Mouse (Mus musculus) bone marrow macrophage, adult 2 months (primary cell): ENCODE measurements around the gene Vezf1. TPM values are rescaled to one million over a fixed set of nuclear protein-coding genes. Genes with fewer than 3 reads are reported as not detected.

ENCODE experiments used
- H3K27ac ChIP-seq: 2 replicates; pipeline ENCODE4 v1.5.1; 2012; ENCODE audit warnings: low read depth, low read length; ENCODE audit not compliant: insufficient read depth
- H3K4me1 ChIP-seq: 2 replicates; pipeline ENCODE4 v1.6.1; 2012; ENCODE audit warnings: low read length; ENCODE audit not compliant: control insufficient read depth, insufficient read depth
- H3K4me3 ChIP-seq: 2 replicates; pipeline ENCODE4 v1.5.1; 2012; ENCODE audit warnings: mild to moderate bottlenecking, low read length, moderate library complexity; ENCODE audit not compliant: insufficient read depth
- CTCF ChIP-seq: IDR thresholded peaks from 2 replicates; pipeline ENCODE4 v1.5.1; 2012; ENCODE audit warnings: low read depth, mild to moderate bottlenecking, low read length, moderate library complexity
- POLR2A ChIP-seq: IDR thresholded peaks from 2 replicates; pipeline ENCODE4 v1.6.1; 2012; ENCODE audit warnings: mild to moderate bottlenecking, low read depth, low read length, borderline replicate concordance
- polyA plus RNA-seq: library from polyadenylated mRNA; stranded (reverse); fragments of >200 nt; gene quantifications from 2 replicates; pipeline ENCODE4 v1.2.4, GENCODE M21; 2012; ENCODE audit not compliant: missing spikeins, insufficient read depth, insufficient read length

The Vezf1 gene
- polyA plus RNA-seq, 1 experiment, result 29.7 TPM

DNA sequence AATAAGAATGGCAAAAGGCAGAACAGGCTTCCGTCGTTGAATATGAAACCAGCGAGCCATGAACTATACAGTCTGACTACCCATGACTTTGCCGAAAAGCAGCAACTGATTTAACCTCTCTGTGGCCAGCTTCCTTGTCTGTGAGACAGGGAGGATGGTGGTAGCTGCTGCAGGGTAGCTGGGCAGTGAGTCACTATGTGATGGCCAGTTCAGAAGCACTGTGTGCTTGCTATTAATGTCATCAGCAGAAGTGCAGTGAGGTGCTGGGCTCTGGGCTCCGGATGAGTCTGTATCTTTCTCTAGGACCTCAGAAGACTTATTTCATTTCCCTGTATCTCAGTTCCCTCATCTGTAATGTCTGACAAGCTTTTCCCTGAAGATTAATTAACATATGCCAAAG is 22.2 kb downstream of the Vezf1 start:
- no peak for TF ChIP-seq CTCF
- TF ChIP-seq POLR2A, result no peak
- H3K4me3 ChIP-seq, result no peak overlapping the region

DNA sequence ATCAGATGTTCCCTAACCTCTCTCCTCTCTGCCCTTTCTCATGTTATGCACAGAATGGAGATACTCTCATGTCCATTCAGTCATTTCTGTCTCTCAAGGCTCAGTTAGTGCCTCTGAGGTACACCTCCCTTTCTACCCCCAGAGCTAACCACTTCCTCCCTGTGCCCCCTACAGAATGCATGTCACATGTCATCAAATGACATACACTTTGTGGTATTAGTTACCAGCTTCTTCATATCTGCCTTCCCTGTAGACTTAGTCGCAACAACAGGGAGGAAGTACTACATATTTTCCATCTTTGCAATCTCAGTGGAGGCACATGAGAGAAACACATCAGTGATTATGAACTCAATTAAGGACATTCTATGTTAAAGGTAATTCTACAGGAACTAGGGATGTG is 23.9 kb downstream of the Vezf1 start:
- peaks cover 28% of the 10 kb centered on the region for H3K4me1 ChIP-seq
- TF ChIP-seq POLR2A (no peak), CTCF (no peak)
- H3K4me3 ChIP-seq, result no peak overlapping the region
- no peak overlapping the region for H3K27ac ChIP-seq

More for the DNA sequence above, 22.2 kb downstream of the Vezf1 start:
- Histone ChIP-seq H3K27ac (no peak overlapping the region), H3K4me1 (peaks cover 30% of the 10 kb centered on the region)

DNA sequence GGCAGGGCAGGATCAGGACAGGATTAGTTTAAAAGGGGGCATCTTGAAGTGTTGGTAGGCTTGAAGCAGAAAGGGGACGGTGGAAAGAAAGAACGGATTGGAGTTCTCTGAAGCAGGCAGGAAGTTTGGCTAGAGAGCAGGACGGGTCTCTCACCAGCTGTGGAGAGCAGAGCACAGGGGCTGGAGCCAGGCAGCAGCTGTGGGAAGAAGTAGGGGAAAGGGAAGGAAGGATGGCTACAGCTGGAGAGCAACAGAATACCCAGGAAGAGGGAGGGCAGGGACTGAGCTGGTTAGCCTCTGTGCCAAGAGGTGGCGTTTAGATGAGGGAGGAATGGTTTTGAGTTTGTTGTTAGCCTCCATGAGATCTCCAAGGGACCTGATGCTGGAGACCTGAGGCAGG is 29.1 kb downstream of the Vezf1 start:
- Histone ChIP-seq H3K4me3 (no peak overlapping the region), H3K27ac (no peak overlapping the region), H3K4me1 (peaks cover 13% of the 10 kb centered on the region)
- TF ChIP-seq POLR2A, result no peak
- no peak for TF ChIP-seq CTCF

DNA sequence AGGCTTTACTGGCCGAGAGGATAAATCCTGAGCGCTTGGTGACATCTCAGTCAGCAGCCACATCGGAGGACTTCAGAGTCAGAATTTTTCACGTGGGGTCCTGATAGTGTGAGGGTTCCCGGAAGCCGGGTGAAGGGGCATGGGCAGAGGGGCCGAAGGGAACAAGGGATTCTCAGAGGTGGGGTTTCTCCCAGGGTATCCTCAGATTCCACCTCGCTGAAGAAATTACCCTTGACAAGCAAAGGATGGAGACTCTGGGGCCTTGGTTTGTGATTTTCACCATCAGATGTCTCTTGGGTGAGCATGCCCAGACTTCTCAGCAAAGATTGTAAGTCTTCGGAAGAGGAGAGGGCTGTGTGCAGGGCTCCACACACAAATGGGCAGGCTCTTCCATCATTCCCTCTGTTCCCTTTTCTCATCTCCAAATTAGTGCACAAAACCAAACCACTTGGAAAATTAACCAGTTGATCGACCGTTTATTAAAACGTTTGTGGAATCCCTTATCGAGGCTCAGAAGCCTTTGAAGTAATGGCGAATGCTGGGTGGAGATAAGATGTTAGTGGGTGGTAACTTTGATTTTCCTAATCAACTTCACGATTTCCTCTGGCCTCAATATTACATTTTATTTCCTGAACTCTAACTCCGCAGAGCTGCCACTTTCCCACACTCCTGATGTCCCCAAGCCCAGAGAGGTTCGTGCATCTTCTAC is 30.1 kb downstream of the Vezf1 start, which contains the start of gene Cuedc1:
Gene Cuedc1 (plus strand): TSS at position 38 of the 709 bp plus-strand sequence.
- TF ChIP-seq CTCF, result no peak
- TF ChIP-seq POLR2A, result no peak
- Histone ChIP-seq H3K4me3 (peak within 1 kb of the TSS; percentile 78), H3K4me1 (peaks cover 9% of the 10 kb centered on the region), H3K27ac (no peak within 1 kb of the TSS)

DNA sequence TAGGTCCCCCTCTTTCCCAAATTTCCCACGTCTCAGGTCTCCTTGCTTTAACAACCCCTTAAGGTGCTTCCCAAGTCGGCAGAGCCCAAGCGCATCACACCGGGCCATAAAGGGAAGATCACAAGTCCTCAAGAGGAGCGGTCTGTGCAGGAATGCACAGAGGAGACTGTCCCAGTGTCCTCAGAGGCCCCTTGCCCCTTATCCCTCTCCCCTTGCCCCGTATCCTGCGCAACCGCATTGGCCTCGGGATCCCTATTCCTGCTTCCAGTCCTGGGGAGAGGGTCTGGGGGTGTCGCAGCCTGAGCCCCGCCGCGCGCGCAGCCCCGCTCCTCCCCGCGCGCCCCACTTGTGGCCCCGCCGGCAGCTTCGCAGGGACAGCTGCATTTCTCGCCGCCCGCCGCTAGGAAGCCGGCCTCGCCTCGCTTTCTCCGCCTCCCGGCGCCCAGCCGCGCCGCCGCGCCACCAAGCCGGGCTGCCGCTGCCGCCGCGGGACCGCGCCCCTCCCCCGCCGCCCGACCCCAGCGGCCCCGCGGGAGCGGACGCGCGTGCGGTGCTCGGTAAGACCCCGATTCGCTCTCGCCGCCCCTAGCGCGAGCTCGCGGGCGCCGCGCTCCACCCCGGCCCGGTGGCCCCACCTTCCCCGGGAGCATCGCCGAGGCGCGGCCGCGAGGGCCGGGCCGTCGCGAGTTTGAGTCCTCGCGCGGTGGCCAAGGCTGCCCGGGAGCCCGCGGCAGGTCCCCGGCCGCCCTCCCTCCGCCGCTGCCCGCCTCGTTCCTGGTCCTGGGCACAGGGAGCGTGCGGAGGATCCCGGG is 30.9 kb downstream of the Vezf1 start:
- Histone ChIP-seq H3K4me1 (peaks cover 9% of the 10 kb centered on the region), H3K27ac (no peak overlapping the region)

DNA sequence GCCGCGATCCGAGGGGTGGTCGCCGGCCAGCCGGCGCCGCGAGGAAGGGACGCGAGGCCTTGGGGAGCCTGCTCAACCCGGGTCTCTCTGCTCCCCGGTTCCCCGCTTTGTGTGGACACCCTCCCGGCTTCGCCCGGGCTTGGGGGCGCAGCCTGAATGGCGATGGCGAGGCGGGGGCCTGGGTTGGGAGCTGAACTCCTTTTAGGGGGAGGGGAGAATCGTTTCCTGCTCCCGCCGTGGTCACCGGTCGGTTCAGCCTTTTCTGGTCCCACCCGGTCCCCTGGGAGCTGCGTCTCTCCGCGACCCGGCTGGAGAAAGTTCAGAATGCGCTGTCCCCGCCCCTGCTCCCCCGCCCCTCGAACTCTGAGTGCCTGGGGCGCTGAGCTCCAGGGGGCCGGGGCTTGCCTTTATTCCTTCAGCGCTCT is 31.5 kb downstream of the Vezf1 start:
- Histone ChIP-seq H3K4me1 (peaks cover 11% of the 10 kb centered on the region), H3K27ac (no peak overlapping the region), H3K4me3 (peak overlapping the region; percentile 78)
- TF ChIP-seq CTCF, result no peak
- no peak for TF ChIP-seq POLR2A

More for the DNA sequence above, 30.9 kb downstream of the Vezf1 start:
- TF ChIP-seq POLR2A, result no peak
- no peak for TF ChIP-seq CTCF
- H3K4me3 ChIP-seq, result peak overlapping the region; percentile 78

DNA sequence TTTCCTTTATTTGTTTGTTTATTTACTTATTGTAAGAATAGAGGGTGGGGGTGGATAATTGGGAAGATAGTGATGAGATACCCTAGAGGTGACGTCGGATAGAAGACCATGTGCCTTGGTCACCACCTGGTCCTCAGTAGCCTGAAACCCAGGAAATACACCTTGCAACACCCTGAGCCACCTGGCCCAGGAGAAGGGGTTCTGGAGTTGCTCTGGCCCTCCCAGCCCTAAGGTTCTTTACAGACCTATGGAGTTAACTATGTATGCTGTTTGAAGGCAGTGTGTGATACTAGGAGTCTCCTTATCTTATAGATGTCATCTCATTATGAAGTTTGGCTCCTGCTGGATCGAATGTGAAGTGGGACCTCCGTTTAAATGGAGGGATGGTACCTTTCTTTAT is 32.1 kb downstream of the Vezf1 start:
- no peak overlapping the region for H3K27ac ChIP-seq
- peaks cover 13% of the 10 kb centered on the region for H3K4me1 ChIP-seq
- TF ChIP-seq POLR2A (no peak), CTCF (no peak)
- no peak overlapping the region for H3K4me3 ChIP-seq

DNA sequence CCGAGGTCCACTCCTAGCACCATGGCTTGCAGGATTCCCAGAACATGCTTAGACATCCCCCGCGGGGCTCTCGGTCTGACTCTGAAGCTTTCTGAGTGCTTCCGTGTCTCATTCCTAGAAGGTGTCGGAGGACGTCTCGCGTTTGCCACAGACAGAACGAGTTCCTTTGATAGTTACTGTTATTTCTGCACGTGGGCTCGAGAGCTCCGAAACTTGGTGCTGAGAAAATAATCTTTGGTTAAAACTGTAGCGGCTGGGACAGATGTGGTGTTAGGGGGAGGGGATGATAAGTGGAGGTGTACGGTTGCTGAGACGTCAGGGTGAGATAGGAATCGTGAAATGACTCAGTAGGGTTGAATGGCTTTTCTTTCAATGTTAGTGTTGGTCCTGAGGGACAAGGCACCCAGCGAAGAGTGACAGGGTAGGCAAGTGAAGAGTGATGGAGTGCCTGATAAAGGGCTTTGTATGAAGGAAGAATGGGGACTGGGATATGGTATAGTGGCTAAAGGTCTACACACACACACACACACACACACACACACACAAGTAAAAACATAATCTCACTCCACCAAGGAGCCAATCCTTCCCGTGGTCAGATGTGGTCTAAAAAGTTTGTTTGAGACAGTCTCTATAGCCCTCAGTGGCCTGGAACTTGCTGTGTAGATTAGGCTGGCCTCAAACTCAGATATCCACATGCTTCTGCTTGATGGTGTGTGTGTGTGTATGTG is 35.3 kb downstream of the Vezf1 start:
- H3K27ac ChIP-seq, result no peak overlapping the region
- no peak overlapping the region for H3K4me3 ChIP-seq
- no peak for TF ChIP-seq POLR2A
- TF ChIP-seq CTCF, result no peak
- peaks cover 36% of the 10 kb centered on the region for H3K4me1 ChIP-seq

DNA sequence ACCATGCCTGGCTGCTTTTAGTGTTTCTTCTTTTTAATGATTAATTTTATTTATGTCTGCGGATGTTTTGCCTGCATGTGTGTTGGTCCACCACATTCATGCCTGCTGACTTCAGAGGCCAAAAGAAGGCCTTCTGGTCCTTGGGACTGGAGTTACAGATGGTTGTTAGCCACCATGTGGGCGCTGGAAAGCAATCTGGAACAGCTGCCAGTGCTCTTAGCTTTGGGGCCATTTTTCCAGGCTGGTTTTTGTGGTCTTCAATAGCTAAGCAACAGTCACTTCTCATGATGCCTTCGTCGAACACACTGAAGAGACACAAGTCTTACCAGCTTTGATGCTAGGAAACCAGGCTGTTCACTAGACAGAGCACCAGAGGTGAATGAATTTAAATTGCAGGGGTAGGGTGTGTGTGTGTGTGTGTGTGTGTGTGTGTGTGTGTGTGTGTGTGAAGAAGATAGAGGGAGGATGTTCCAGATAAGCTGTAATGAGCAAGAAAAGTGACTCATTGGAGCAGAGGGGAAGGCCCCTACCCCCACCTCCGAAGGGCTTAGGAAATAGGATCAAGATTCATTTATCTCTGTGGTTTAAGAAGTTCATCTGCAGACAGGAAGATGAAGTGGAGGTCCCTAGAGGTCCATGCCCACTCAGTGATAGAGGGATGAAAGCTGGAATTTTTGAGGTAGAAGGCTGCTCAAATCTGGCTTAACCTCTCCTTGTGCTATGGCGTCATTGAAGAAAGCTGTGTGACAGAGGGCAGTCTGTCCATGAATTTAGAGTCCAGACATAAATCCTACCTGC is 37.6 kb downstream of the Vezf1 start:
- Histone ChIP-seq H3K4me1 (peaks cover 36% of the 10 kb centered on the region), H3K27ac (no peak overlapping the region), H3K4me3 (no peak overlapping the region)
- TF ChIP-seq CTCF (no peak), POLR2A (no peak)

DNA sequence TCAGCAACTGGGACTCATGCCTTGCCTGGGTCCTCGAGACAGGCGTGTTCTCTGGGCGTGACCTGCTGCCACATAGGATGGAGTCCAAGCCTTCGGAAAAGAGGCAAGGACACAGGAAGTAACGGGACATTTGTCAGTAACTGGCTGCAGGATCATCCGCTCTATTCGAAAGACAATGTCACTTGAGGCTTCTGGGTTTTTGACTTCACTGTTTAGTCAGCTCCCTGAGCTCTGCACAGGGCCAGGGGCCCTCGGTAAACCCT is 38.1 kb downstream of the Vezf1 start:
- TF ChIP-seq CTCF (no peak), POLR2A (no peak)
- H3K27ac ChIP-seq, result no peak overlapping the region
- no peak overlapping the region for H3K4me3 ChIP-seq
- H3K4me1 ChIP-seq, result peaks cover 36% of the 10 kb centered on the region
